Mouse (Mus musculus): Measurements from ENCODE around the gene Tmem163. TPM values are rescaled to one million over a fixed set of nuclear protein-coding genes. Genes with fewer than 3 reads are reported as not detected.

Gene Tmem163
- polyA plus RNA-seq, 1 experiment from 2014 or later: 50.5 TPM

GRCm38 (mm10) chr1:127677131-127677631 is 2.2 kb downstream of the Tmem163 start:
- Histone ChIP-seq H3K9me3 (ENCODE audit: control insufficient read depth, low read length) (no peaks in the 10 kb centered on the region), H3K4me1 (ENCODE audit: control insufficient read depth, insufficient read depth, low read depth, low read length) (peaks cover 9% of the 10 kb centered on the region; the same call in 1 of the 2 replicates), H3K36me3 (ENCODE audit: control insufficient read depth, insufficient read depth, low read length) (no peaks in the 10 kb centered on the region), H3K27ac (ENCODE audit: low read depth, low read length) (peak overlapping the region; percentile 69), H3K9ac (ENCODE audit: low read depth, low read length) (peak overlapping the region; percentile 70), H3K4me3 (ENCODE audit: low read length) (peak overlapping the region; percentile 65), H3K27me3 (replicated peaks; ENCODE audit: control insufficient read depth, insufficient read depth, low read length) (no peaks in the 10 kb centered on the region; the same call in none of the 2 replicates), H3K4me2 (ENCODE audit: low read length) (peak overlapping the region; percentile 85)
- ATAC-seq: peak; percentile 41
- WGBS: under 1% methylated on average over 26 of the region's 44 CpGs

GRCm38 (mm10) chr1:127676516-127677099 is 2.7 kb downstream of the Tmem163 start:
- Histone ChIP-seq H3K27me3 (replicated peaks; ENCODE audit: control insufficient read depth, insufficient read depth, low read length) (no peaks in the 10 kb centered on the region; the same call in none of the 2 replicates), H3K4me2 (ENCODE audit: low read length) (peak overlapping the region; percentile 85), H3K9me3 (ENCODE audit: control insufficient read depth, low read length) (no peaks in the 10 kb centered on the region), H3K9ac (ENCODE audit: low read depth, low read length) (peak overlapping the region; percentile 70), H3K27ac (ENCODE audit: low read depth, low read length) (peak overlapping the region; percentile 69), H3K4me1 (ENCODE audit: control insufficient read depth, insufficient read depth, low read depth, low read length) (peaks cover 9% of the 10 kb centered on the region; the same call in 1 of the 2 replicates), H3K4me3 (ENCODE audit: low read length) (peak overlapping the region; percentile 65), H3K36me3 (ENCODE audit: control insufficient read depth, insufficient read depth, low read length) (no peaks in the 10 kb centered on the region)
- ATAC-seq: peak; percentile 18
- 4% methylated on average over 25 of the region's 25 CpGs for WGBS

GRCm38 (mm10) chr1:127676116-127676515 is 3.2 kb downstream of the Tmem163 start:
- H3K36me3 ChIP-seq (ENCODE audit: control insufficient read depth, insufficient read depth, low read length): no peaks in the 10 kb centered on the region
- H3K27me3 ChIP-seq (replicated peaks; ENCODE audit: control insufficient read depth, insufficient read depth, low read length): no peaks in the 10 kb centered on the region; the same call in none of the 2 replicates
- no peak for ATAC-seq
- peak overlapping the region; percentile 85 for H3K4me2 ChIP-seq (ENCODE audit: low read length)
- WGBS: 26% methylated on average over 12 of the region's 12 CpGs
- peak overlapping the region; percentile 70 for H3K9ac ChIP-seq (ENCODE audit: low read depth, low read length)
- H3K4me3 ChIP-seq (ENCODE audit: low read length): peak overlapping the region; percentile 65
- peak overlapping the region; percentile 69 for H3K27ac ChIP-seq (ENCODE audit: low read depth, low read length)
- H3K9me3 ChIP-seq (ENCODE audit: control insufficient read depth, low read length): no peaks in the 10 kb centered on the region
- peaks cover 9% of the 10 kb centered on the region; the same call in 1 of the 2 replicates for H3K4me1 ChIP-seq (ENCODE audit: control insufficient read depth, insufficient read depth, low read depth, low read length)

DNA sequence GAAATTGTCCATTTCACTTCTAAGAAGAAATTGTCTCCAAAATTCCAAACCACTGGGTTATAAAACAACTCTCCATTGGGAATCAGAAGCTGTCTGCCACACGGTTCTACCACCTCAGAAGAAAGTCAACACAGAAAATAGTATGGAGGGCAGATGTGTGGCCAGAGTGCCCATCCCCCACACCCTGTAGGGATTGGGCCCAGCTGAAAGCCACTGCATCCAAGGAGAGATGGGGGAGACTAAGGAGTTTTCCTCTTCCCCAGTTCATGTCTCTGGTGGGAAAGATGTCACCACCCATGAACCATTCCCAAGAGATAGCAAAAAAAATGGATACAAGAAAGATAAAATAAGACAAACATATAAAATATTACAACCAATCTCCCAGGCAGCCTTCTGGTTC is 4.1 kb downstream of the Tmem163 start:
- H3K36me3 ChIP-seq (ENCODE audit: control insufficient read depth, insufficient read depth, low read length): no peaks in the 10 kb centered on the region
- no peak overlapping the region for H3K27ac ChIP-seq (ENCODE audit: low read depth, low read length)
- H3K9me3 ChIP-seq (ENCODE audit: control insufficient read depth, low read length): no peaks in the 10 kb centered on the region
- 31% methylated on average over 1 of the region's 1 CpGs for WGBS
- ATAC-seq: no peak
- no peak overlapping the region for H3K9ac ChIP-seq (ENCODE audit: low read depth, low read length)
- peak overlapping the region; percentile 45 for H3K4me2 ChIP-seq (ENCODE audit: low read length)
- peaks cover 9% of the 10 kb centered on the region; the same call in 1 of the 2 replicates for H3K4me1 ChIP-seq (ENCODE audit: control insufficient read depth, insufficient read depth, low read depth, low read length)
- H3K27me3 ChIP-seq (replicated peaks; ENCODE audit: control insufficient read depth, insufficient read depth, low read length): no peaks in the 10 kb centered on the region; the same call in none of the 2 replicates
- peak overlapping the region; percentile 65; the same call in 1 of the 2 replicates for H3K4me3 ChIP-seq (ENCODE audit: low read length)

DNA sequence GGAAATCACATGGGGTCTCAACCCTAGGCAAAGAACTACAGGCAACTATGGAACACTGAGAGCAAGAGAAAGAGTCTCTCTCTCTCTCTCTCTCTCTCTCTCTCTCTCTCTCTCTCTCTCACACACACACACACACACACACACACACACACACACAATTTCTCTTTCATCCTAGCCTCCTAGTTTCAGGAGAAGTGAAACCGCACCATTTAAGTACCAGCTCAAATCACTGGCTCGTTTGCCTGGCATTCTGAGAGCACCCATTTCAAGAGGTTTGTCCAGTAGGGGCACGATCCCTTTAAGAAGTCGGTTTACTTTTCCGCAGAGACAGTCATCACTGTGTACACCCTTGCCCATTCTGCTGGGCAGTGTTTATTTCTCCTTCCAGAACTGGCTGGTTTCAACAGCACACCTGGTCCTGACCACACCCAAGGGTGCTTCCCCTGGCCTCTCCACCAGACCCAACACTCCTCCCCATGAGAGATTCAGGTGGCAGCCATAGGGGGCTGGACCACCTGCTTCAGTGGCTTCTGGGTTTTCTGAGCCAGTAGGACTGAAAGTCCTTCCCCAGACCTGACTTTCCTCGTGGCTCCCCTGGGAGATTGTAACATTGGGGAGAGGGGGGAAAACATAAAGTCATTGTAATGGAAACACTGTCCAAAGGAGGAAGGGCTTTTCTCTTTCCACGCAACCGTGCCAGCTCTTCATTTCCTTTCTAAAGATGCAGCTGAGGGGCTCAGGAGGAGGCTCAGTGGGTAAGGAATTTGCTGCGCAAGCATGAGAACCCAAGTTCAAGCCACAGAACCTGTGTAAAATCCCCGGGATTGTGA is 5.9 kb downstream of the Tmem163 start:
- H3K27me3 ChIP-seq (replicated peaks; ENCODE audit: control insufficient read depth, insufficient read depth, low read length): no peaks in the 10 kb centered on the region; the same call in none of the 2 replicates
- no peak overlapping the region for H3K9ac ChIP-seq (ENCODE audit: low read depth, low read length)
- no peak overlapping the region for H3K4me3 ChIP-seq (ENCODE audit: low read length)
- H3K4me2 ChIP-seq (ENCODE audit: low read length): no peak overlapping the region
- ATAC-seq: no peak
- 74% methylated on average over 10 of the region's 10 CpGs for WGBS
- H3K9me3 ChIP-seq (ENCODE audit: control insufficient read depth, low read length): peaks cover 3% of the 10 kb centered on the region; the same call in 1 of the 2 replicates
- no peak overlapping the region for H3K27ac ChIP-seq (ENCODE audit: low read depth, low read length)
- H3K4me1 ChIP-seq (ENCODE audit: control insufficient read depth, insufficient read depth, low read depth, low read length): peaks cover 9% of the 10 kb centered on the region; the same call in 1 of the 2 replicates
- no peaks in the 10 kb centered on the region for H3K36me3 ChIP-seq (ENCODE audit: control insufficient read depth, insufficient read depth, low read length)

DNA sequence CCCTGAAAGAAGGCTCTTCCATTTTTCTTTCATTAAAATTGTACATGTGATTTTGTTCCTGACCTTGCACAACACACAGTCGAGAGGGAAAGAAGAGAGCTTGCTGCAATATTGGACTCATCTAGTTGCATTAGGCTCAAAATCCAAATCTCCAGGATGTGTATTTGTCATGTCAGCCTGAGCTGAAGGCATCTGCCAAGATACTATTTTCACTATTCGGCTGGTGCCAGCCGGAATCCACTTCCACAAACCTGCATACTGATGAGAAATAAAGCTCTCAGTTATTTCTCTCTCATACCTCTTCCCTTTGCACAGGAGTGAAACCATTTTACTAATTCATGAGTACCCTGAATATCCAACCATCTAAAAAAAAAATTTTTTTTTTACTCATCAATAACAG is 11.2 kb downstream of the Tmem163 start:
- no peak for ATAC-seq
- 65% methylated on average over 3 of the region's 3 CpGs for WGBS
- Histone ChIP-seq H3K4me3 (ENCODE audit: low read length) (no peak overlapping the region), H3K27ac (ENCODE audit: low read depth, low read length) (no peak overlapping the region), H3K36me3 (ENCODE audit: control insufficient read depth, insufficient read depth, low read length) (no peaks in the 10 kb centered on the region), H3K4me1 (ENCODE audit: control insufficient read depth, insufficient read depth, low read depth, low read length) (no peaks in the 10 kb centered on the region), H3K4me2 (ENCODE audit: low read length) (no peak overlapping the region), H3K9ac (ENCODE audit: low read depth, low read length) (no peak overlapping the region), H3K27me3 (replicated peaks; ENCODE audit: control insufficient read depth, insufficient read depth, low read length) (no peaks in the 10 kb centered on the region), H3K9me3 (ENCODE audit: control insufficient read depth, low read length) (peaks cover 3% of the 10 kb centered on the region; the same call in 1 of the 2 replicates)

- WGBS: 47% methylated on average over 8 of the region's 8 CpGs
- no peaks in the 10 kb centered on the region for H3K36me3 ChIP-seq (ENCODE audit: control insufficient read depth, insufficient read depth, low read length)
- H3K27ac ChIP-seq (ENCODE audit: low read depth, low read length): no peak overlapping the region
- H3K4me1 ChIP-seq (ENCODE audit: control insufficient read depth, insufficient read depth, low read depth, low read length): no peaks in the 10 kb centered on the region
- H3K9me3 ChIP-seq (ENCODE audit: control insufficient read depth, low read length): peaks cover 3% of the 10 kb centered on the region; the same call in 1 of the 2 replicates
- H3K27me3 ChIP-seq (replicated peaks; ENCODE audit: control insufficient read depth, insufficient read depth, low read length): no peaks in the 10 kb centered on the region
- H3K4me2 ChIP-seq (ENCODE audit: low read length): no peak overlapping the region
- no peak for ATAC-seq
- H3K4me3 ChIP-seq (ENCODE audit: low read length): no peak overlapping the region
- no peak overlapping the region for H3K9ac ChIP-seq (ENCODE audit: low read depth, low read length)
These were observed 12.1 kb downstream of the Tmem163 start for GRCm38 (mm10) chr1:127667110-127667860.

DNA sequence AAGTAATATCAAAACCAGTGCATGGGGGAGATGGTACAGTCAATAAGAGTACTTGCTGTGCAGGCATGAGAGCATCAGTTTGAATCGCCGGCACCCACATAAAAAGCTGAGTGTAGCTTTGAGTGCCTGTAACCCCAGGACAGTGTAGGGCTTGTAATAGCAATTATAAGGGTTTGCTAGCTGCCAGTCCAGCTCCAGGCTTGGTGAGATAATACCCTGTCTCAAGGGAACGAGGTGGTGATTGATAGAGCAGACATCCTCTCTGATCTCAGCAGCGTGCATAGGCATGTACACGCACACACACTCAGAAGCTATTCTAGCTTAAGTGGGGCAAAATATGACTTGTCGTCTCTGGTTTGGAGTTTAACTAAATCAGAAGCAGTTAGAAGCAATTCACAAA is 13.1 kb downstream of the Tmem163 start:
- no peak overlapping the region for H3K4me3 ChIP-seq (ENCODE audit: low read length)
- no peak overlapping the region for H3K4me2 ChIP-seq (ENCODE audit: low read length)
- peaks cover 3% of the 10 kb centered on the region; the same call in 1 of the 2 replicates for H3K9me3 ChIP-seq (ENCODE audit: control insufficient read depth, low read length)
- 59% methylated on average over 6 of the region's 6 CpGs for whole genome bisulfite sequencing
- H3K9ac ChIP-seq (ENCODE audit: low read depth, low read length): no peak overlapping the region
- H3K27me3 ChIP-seq (replicated peaks; ENCODE audit: control insufficient read depth, insufficient read depth, low read length): no peaks in the 10 kb centered on the region
- no peak for ATAC-seq
- no peaks in the 10 kb centered on the region for H3K36me3 ChIP-seq (ENCODE audit: control insufficient read depth, insufficient read depth, low read length)
- H3K4me1 ChIP-seq (ENCODE audit: control insufficient read depth, insufficient read depth, low read depth, low read length): peaks cover 4% of the 10 kb centered on the region
- no peak overlapping the region for H3K27ac ChIP-seq (ENCODE audit: low read depth, low read length)
